Mouse (Mus musculus) MEL (cell line): ENCODE data around the gene Pde3a. TPM values are rescaled to one million over a fixed set of nuclear protein-coding genes. Genes with fewer than 3 reads are reported as not detected.

Experiments
- DNase-seq: peaks from one replicate; pipeline ENCODE4 v3.0.0; 2011; ENCODE audit warnings: low read depth, low spot score
- H3K27ac ChIP-seq: 2 replicates; pipeline ENCODE4 v1.5.1; 2012; ENCODE audit warnings: low read depth, mild to moderate bottlenecking, control low read depth, low read length, moderate library complexity; ENCODE audit not compliant: control insufficient read depth
- H3K27me3 ChIP-seq, 2 experiments: fragments of 150-350 bp in 1 of 2; sonication (generic) in 1 of 2; 2 replicates each; pipeline ENCODE4 v1.6.1; 2012; ENCODE audit warnings: low read length in 2 of 2, mild to moderate bottlenecking in 2 of 2, improper control_type of control experiment in 1 of 2, moderate library complexity in 1 of 2; ENCODE audit not compliant: insufficient read depth in 2 of 2, control insufficient read depth in 1 of 2
- H3K36me3 ChIP-seq, 2 experiments: 2 replicates each; pipeline ENCODE4 v1.6.1; 2012 to 2014; ENCODE audit warnings: low read length in 2 of 2, improper control_type of control experiment in 1 of 2, inconsistent platforms in 1 of 2, mild to moderate bottlenecking in 1 of 2; ENCODE audit not compliant: insufficient read depth in 2 of 2, control insufficient read depth in 1 of 2
- H3K4me1 ChIP-seq, 2 experiments: fragments of 150-350 bp in 1 of 2; sonication (generic) in 1 of 2; 2 replicates each; pipeline ENCODE4 v1.6.1; 2012; ENCODE audit warnings: low read length in 2 of 2, improper control_type of control experiment in 1 of 2, mild to moderate bottlenecking in 1 of 2; ENCODE audit not compliant: insufficient read depth in 2 of 2, control insufficient read depth in 1 of 2
- H3K4me3 ChIP-seq, 2 experiments: fragments of 150-350 bp in 1 of 2; sonication (generic) in 1 of 2; 2 replicates each; pipeline ENCODE4 v1.5.1; 2012; ENCODE audit warnings: low read depth in 2 of 2, low read length in 2 of 2, mild to moderate bottlenecking in 2 of 2, moderate library complexity in 2 of 2, control low read depth in 1 of 2, improper control_type of control experiment in 1 of 2; ENCODE audit not compliant: control insufficient read depth in 1 of 2, insufficient read depth in 1 of 2
- H3K79me2 ChIP-seq: 2 replicates; pipeline ENCODE4 v1.6.1; 2012; ENCODE audit warnings: mild to moderate bottlenecking, low read length, moderate library complexity; ENCODE audit not compliant: control insufficient read depth, poor library complexity, insufficient read depth
- H3K9ac ChIP-seq: 2 replicates; pipeline ENCODE4 v1.6.1; 2012; ENCODE audit warnings: low read depth, mild to moderate bottlenecking, control low read depth, low read length, moderate library complexity; ENCODE audit not compliant: control insufficient read depth, poor library complexity, severe bottlenecking
- H3K9me3 ChIP-seq: fragments of 150-350 bp; sonication (generic); replicated peaks from 2 replicates; pipeline ENCODE4 v1.6.1; 2012; ENCODE audit warnings: mild to moderate bottlenecking, low read length, improper control_type of control experiment, moderate library complexity; ENCODE audit not compliant: insufficient read depth
- ELF1 ChIP-seq: IDR thresholded peaks from 2 replicates; pipeline ENCODE4 v1.6.1; 2014; ENCODE audit warnings: low read depth, mild to moderate bottlenecking, inconsistent platforms, low read length, improper control_type of control experiment, moderate library complexity
- GABPA ChIP-seq: IDR thresholded peaks from 2 replicates; pipeline ENCODE4 v1.6.1; 2012; ENCODE audit warnings: low read depth, mild to moderate bottlenecking, inconsistent platforms, low read length, improper control_type of control experiment, moderate library complexity
- JUND ChIP-seq: IDR thresholded peaks from 2 replicates; pipeline ENCODE4 v1.6.1; 2011; ENCODE audit warnings: low read depth, mild to moderate bottlenecking, improper control_type of control experiment, low read length
- MAFK ChIP-seq: IDR thresholded peaks from 2 replicates; pipeline ENCODE4 v1.6.1; 2011; ENCODE audit warnings: low read depth, mild to moderate bottlenecking, low read length, improper control_type of control experiment, borderline replicate concordance
- MAX ChIP-seq: IDR thresholded peaks from 2 replicates; pipeline ENCODE4 v1.6.1; 2011; ENCODE audit warnings: low read length, improper control_type of control experiment
- MAZ ChIP-seq: IDR thresholded peaks from 2 replicates; pipeline ENCODE4 v1.6.1; 2012; ENCODE audit warnings: low read depth, mild to moderate bottlenecking, inconsistent platforms, low read length, improper control_type of control experiment
- MXI1 ChIP-seq: IDR thresholded peaks from 2 replicates; pipeline ENCODE4 v1.6.1; 2011; ENCODE audit warnings: mild to moderate bottlenecking, low read depth, low read length, improper control_type of control experiment
- NRF1 ChIP-seq: IDR thresholded peaks from 2 replicates; pipeline ENCODE4 v1.6.1; 2014; ENCODE audit warnings: low read depth, mild to moderate bottlenecking, inconsistent platforms, low read length, improper control_type of control experiment, moderate library complexity; ENCODE audit not compliant: poor library complexity, insufficient read depth, severe bottlenecking
- SIN3A ChIP-seq: IDR thresholded peaks from 2 replicates; pipeline ENCODE4 v1.6.1; 2012; ENCODE audit warnings: low read length, improper control_type of control experiment, inconsistent platforms
- USF1 ChIP-seq: IDR thresholded peaks from 2 replicates; pipeline ENCODE4 v1.6.1; 2014; ENCODE audit warnings: low read depth, mild to moderate bottlenecking, inconsistent platforms, low read length, improper control_type of control experiment, moderate library complexity
- USF2 ChIP-seq, 2 experiments: IDR thresholded peaks; 2 replicates each; pipeline ENCODE4 v1.6.1; 2011 to 2012; ENCODE audit warnings: improper control_type of control experiment in 2 of 2, low read length in 2 of 2, borderline replicate concordance in 1 of 2, inconsistent platforms in 1 of 2, low read depth in 1 of 2, mild to moderate bottlenecking in 1 of 2; ENCODE audit not compliant: insufficient read depth in 1 of 2
- ZMIZ1 ChIP-seq: IDR thresholded peaks from 2 replicates; pipeline ENCODE4 v1.6.1; 2012; ENCODE audit warnings: low read depth, mild to moderate bottlenecking, inconsistent platforms, low read length, improper control_type of control experiment, moderate library complexity
- polyA plus RNA-seq, 2 experiments: library from polyadenylated mRNA; stranded (reverse) in 1 of 2; unstranded in 1 of 2; fragments of >175 nt in 1 of 2; fragments of >200 nt in 1 of 2; gene quantifications; 2 replicates each; pipeline versions ENCODE4 v1.2.1 to v1.2.4; 2012; ENCODE audit warnings: low replicate concordance in 2 of 2, low read depth in 1 of 2; ENCODE audit not compliant: insufficient read length in 2 of 2, insufficient read depth in 1 of 2, missing spikeins in 1 of 2
- total RNA-seq: library from RNA; depleted of rRNA; stranded (reverse); fragments of 300-350 nt; gene quantifications from 2 replicates; pipeline ENCODE4 v1.2.3, GENCODE M21; 2012

The Pde3a gene
- total and polyA plus RNA-seq, 3 experiments: not detected

- Histone ChIP-seq H3K27me3 (no peaks in the 10 kb centered on the region), H3K27ac (no peak overlapping the region), H3K4me1 (no peaks in the 10 kb centered on the region), H3K79me2 (no peaks in the 10 kb centered on the region), H3K9ac (no peak overlapping the region), H3K36me3 (no peaks in the 10 kb centered on the region), H3K9me3 (no peaks in the 10 kb centered on the region), H3K4me3 (no peak overlapping the region)
- no peak for DNase-seq
- TF ChIP-seq MAFK: no peak
- no peak for TF ChIP-seq USF1
- no peak for TF ChIP-seq GABPA
These were observed 53.0 kb downstream of the Pde3a start for GRCm38 (mm10) chr6:141301750-141302748.

DNA sequence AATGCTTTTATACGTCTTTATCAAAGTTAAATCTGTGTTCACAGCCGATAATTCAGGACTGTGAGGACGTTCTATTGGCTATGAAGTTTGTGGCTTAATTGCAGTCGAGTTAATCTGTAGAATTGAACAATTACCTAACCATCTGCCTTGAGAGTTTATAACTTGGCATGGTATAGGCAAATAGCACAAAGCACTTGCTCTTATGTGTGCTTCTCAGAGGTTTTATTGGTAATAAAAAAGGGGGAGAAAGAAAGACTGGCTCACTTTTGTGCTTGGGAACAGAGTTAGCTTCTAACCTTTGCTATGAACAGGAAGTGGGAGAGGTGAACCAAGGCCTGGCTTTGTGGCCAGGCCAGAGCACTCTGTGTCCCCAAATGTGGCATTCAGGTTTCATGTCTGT lies 53.8 kb downstream of the Pde3a start:
- Histone ChIP-seq H3K36me3 (no peaks in the 10 kb centered on the region), H3K27ac (no peak overlapping the region), H3K9me3 (no peaks in the 10 kb centered on the region), H3K27me3 (no peaks in the 10 kb centered on the region)
- TF ChIP-seq USF1 (no peak), MAZ (no peak), MAX (no peak), USF2 (IDR thresholded peaks at IDR 0.05; ENCODE audit: borderline replicate concordance in 1 of 2, insufficient read depth in 1 of 2, low read depth in 1 of 2, low read length in 2 of 2) (no peak), JUND (no peak), ELF1 (no peak), ZMIZ1 (no peak)
- TF ChIP-seq, all 39 proteins: peak for 0
- DNase-seq: no peak
- no peak overlapping the region for H3K9ac ChIP-seq
- H3K4me3 ChIP-seq: no peak overlapping the region
- no peaks in the 10 kb centered on the region for H3K79me2 ChIP-seq
- no peaks in the 10 kb centered on the region for H3K4me1 ChIP-seq

DNA sequence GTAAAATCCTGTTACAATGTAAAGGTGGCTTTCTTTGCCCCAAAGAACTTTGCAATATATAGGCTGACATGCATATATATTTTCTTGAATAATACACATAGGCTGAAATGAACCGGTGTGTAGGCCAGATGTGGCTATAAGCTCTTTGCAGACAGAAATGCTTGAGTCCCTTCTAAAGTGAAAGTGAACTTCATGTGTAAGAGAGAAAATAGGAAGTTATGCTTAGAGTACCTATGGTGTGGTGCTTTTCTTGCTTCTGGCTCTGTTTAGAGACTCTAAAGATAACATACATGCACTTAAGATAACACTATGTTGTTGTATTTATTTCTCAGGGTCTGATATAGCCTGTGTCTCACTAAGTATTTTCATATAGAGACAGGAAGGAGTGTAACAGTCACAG lies 58.3 kb downstream of the Pde3a start:
- TF ChIP-seq NRF1 (no peak), GABPA (no peak), MXI1 (no peak), SIN3A (no peak), USF2 (IDR thresholded peaks at IDR 0.05; ENCODE audit: borderline replicate concordance in 1 of 2, insufficient read depth in 1 of 2, low read depth in 1 of 2, low read length in 2 of 2) (no peak)
- H3K9ac ChIP-seq: no peak overlapping the region
- H3K27ac ChIP-seq: no peak overlapping the region
- no peaks in the 10 kb centered on the region for H3K79me2 ChIP-seq
- H3K4me1 ChIP-seq: no peaks in the 10 kb centered on the region
- no peaks in the 10 kb centered on the region for H3K36me3 ChIP-seq
- no peaks in the 10 kb centered on the region for H3K9me3 ChIP-seq
- DNase-seq: no peak
- no peaks in the 10 kb centered on the region for H3K27me3 ChIP-seq
- no peak overlapping the region for H3K4me3 ChIP-seq
